Mouse (Mus musculus): ENCODE data around the gene Cd7.

GRCm38 (mm10) chr11:121019501-121019900 is 19.7 kb downstream of the Cd7 start:
- TF ChIP-seq CTCF (IDR thresholded peaks at IDR 0.05; ENCODE audit: low read depth, low read length) (no peak), POLR2A (IDR thresholded peaks at IDR 0.05; ENCODE audit: extremely low read depth, insufficient read depth, low read length) (no peak)
